Mouse (Mus musculus): ENCODE data around the gene Slc41a3.

Gene Slc41a3

DNA sequence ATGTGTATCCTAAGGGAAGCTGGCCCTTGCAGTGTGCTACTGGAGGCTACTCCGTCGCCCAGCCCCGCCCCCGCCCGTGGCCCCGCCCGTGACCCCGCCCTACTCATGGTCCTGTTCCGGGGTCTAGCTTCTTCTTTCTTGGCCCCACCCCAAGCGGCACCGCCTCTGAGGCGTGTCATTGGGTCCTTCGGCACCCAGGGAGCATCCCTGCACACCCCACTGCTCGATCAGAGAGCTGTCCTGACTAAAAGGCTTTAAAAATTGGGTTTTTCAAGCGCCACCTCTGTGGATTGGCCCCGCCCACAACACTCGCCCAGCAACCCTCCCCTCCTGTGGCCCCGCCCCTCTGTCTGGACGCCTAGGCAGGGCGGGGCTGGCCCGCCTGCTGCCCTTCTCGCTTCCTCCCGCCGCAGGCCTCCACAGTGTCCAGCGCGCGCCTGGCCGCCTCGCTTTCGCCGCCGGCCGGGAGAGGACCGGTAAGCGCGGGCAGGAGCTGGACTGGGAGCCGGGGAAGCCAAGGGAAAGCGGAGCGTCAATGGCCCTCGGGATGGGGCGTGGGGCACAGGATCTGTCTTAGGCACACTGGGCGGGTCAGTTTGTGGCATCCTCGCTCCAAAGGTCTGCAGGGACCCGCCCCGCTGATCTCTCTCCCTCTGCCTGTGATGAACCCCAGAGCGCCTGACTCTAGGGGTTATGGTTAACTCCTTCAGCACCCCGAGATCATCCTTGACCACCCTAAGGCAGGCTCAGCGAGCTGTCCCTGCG lies at the start of gene Slc41a3:
Gene Slc41a3 (plus strand): TSS at position 193 of the 765 bp plus-strand sequence.
- peak; percentile 91 for DNase-seq (ENCODE audit: low read depth)

DNA sequence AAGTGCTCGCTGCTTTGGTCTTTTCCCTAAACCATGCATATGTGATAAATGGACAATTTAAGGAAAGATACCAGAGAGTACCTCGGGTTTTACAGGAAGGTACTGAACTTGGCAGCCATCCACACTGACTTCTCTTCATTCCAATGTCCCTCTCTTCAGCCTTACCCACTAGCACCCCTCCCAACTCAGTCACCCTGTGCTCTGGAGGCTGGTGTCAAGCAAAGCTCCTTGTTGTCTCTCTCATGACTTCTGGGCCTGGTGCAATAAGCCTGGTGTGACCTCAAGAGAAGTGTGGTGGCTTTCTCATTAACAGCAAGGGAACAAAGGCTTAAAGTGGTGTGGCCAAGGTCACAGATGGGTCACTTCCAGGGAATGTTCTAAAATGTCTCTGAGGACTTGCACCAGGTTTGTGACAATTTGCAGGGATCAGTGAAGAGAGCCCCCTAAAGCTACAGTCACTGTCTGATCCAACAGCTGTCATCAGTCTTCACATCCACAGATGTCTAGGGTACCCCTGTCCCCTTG lies 47.9 kb upstream of the Slc41a3 start:
- no peak for DNase-seq (ENCODE audit: low read depth)

DNA sequence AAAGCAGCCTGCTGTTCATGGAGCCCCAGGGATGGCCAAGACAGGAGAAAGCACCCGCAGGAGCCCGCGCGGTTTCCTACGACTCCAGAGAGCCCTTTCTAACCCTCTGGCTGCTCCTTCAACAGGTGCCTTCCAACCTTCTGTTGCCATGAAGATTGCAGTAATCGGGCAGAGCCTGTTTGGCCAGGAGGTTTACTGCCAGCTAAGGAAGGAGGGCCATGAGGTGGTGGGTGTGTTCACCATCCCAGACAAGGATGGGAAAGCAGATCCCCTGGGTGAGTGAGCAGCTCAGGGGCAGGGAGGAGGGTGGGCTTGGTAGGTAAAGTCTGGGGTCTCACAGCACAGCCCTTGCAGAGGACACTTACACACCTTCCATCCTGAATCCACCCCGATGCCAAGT lies 47.4 kb upstream of the Slc41a3 start:
- no peak for DNase-seq (ENCODE audit: low read depth)

DNA sequence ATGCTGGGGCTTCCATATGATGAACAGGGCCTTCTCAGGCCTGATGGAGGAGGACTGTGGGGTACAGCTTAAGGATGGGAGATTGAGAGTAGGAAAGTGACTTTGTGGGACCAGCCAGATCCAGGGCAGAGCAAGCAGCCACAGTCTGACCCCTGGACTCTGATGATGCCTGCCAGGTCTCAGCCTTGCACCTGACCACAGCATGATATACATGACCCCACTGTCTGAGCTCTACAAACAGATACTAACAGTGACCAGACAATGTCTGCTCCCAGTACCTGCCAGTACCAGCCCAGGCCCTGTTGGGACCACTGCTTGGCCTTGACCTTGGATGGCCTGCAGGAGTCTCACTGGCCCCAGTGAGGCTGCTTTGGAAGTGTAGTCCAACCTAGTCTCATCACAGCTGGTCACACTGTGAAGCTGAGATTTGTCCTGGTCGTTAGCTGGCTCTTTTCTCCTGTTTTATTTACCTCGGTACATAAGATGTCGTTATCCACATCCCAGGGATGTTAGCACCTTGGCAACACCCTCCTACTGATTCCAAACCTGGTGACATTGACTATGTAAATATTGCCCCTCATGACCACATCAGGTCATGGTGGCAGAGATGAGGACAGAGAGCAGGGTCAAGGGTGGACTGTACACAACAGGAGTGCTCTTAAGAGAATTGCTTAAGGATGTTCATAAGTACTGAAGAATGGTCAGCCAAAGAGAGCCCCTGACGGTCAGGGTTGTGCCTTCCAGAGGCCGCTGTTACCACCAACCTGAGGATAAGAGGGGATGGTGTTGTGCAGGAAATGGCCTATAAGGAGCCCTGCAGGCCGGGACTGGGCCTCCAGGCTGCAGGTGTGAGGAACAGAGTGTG lies 46.5 kb upstream of the Slc41a3 start:
- no peak for DNase-seq (ENCODE audit: low read depth)

DNA sequence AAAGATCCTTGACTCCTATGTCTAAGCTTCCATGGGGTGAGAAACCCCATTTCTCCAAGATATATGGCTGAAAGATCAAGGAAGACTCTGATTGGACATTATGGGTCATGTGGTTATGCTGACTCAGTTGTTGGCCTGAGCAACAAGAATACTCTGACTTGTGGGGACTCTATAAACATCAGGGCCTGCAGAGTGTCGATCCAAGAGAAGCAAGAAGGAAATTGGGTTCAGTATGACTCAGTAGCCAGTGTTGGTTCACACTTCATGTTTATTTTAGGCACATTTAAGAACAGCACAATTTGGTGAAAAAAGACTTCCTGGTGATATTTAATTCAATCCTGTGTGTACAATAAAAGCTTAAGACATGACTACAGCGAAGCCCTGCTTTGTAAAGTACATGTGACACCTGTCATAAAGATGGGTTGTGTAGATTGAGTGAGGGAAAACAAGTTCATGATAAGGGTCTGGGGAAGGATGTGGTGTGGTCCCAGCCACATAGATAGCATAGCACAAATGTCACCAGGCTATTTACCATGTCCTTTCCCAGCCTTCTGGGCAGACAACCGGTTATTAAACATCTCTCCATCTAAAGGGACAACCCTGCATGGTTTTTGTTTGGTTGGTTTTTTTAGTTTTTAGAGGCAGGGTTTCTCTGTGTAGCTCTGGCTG lies 44.0 kb upstream of the Slc41a3 start:
- peak; percentile 91 for DNase-seq (ENCODE audit: low read depth)

DNA sequence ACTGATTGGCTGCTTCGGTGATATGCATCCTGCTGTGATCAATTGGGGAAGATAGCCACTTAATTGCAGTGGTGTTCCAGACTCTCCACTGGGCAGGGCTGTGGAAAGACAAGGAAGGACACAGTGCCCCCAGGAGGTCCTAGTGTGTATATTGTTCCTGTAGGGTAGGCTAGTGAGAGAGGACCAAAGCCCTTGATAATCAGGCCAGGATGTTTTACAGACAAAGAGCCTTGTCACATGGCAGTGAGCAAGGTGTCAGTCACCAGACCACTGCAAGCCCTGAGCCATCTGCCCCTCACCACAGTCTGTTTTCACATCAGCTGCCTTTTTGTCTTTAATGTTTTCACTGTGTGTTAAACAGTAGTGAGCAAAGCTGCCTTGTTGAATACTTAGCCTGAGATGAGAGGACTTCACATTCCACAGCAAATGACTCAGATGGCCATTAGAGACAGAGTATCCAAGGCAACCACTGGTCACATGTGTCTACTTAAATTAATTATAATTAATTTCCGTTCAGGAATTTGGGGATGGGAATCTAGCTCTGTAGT lies 43.2 kb upstream of the Slc41a3 start:
- DNase-seq (ENCODE audit: low read depth) = peak; percentile 63

DNA sequence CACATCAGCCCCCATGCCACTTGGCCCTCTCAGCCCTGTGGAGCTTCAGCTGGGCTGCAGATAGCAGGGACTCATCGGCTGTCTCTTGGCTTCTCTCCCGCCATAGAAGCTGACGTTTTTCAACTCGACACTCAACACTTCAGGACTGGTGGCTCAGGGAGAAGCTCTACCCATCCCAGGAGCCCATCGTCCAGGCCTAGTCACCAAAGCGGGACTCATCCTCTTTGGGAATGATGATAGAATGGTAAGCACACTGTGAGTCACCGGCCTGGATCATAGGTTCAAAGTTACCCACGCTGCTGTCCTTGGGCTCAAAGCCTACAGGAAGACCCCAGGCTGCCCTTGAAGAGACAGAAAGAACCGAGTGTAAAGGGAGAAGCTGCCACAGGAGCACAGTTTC lies 40.3 kb upstream of the Slc41a3 start:
- DNase-seq (ENCODE audit: low read depth) = no peak

DNA sequence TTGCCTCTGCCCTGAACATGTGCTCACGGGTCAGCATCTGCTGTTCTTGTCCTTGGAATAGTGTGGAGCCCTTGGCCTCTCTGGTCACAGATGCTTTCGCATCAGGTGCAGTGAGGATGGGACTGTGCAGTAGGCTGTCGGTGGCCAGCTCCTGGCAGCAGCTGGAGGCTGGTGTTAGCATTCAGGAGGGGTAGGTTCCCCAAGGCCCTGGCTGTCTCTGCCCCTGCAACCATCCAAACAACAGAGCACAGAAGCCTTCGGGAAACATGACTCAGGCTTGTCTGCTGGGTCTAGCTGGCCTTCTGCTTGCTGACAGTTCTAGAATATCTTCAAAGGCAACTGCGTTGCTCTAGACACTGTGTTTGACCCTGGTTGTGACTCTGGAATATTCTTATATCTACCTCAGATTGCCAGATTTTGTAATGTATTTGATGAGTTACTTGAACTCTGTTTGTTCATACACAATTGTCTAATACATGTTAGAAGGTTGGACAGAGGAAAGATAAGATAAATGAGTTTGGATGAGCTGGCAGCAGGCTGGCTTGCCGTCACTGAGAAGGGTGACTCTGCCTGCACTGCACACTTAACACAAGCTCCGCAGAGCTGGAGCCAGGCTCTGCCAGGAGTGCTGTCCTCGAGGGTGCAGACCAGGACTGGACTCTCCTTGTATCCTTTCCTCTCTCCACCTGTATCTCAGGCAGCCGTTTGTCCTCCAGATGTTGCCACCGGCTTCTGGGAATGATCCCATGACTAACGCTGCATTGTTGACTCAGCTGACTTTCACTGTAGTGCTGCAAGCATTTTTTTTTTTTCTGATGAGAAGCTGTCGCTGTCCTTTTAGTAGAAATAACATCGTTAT lies 38.9 kb upstream of the Slc41a3 start:
- no peak for DNase-seq (ENCODE audit: low read depth)

DNA sequence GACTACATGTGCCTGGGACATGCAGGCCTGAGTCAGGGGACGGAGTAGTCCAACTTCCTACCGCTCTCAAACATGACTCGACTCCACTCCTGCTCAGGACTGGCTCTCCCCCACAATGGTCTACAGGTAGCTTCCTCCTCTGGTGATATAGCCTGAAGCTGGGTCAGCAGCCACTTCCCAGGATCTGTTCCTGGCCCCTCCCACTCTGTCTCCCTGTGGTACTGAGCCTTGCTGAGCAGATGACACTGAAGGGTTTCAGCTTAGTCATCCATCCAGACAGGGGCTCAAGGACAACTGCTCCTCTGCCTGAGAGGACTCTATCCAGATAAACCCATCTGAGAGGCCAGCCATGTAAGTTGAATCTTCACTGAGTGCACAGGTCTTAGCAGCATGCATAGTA lies 37.0 kb upstream of the Slc41a3 start:
- DNase-seq (ENCODE audit: low read depth) = no peak

DNA sequence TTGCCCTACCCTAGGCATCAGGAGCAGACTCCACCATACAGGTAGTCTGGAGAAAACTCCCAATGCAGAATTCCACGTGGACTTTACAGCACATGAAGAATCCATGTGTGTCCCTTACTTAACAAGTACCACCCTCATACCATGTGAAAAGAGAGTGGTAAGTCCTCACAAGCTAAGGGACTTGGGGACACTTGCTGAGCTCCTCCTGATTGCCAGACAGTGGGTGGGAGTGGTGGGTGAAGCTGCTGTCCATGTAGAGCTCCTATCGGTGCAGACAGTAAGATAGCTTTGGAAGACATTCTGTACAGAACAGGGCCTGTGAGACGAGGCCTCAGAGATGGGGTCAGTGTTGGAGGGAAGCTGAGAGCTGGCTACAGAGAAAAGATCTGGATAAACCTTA lies 36.6 kb upstream of the Slc41a3 start:
- no peak for DNase-seq (ENCODE audit: low read depth)

DNA sequence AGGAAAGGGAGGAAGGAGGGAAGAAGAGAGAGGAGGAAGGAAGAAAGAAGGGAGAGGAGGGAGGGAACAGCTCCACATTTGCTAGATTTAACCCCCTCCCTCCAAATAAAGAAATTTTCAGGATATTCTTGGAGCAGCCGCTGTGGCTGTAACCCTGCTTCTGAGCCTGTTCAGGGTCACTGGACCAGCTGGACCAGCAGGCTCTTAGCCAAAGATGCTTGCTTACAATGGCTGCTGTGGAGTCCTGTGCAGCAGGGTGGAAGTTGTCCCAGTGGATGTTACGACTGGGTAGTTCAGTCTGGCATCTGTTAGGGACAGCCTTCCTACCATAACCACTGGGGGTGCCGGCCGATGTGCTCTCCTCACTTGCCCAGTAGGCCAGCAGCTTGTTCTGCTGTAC lies 35.8 kb upstream of the Slc41a3 start:
- no peak for DNase-seq (ENCODE audit: low read depth)

DNA sequence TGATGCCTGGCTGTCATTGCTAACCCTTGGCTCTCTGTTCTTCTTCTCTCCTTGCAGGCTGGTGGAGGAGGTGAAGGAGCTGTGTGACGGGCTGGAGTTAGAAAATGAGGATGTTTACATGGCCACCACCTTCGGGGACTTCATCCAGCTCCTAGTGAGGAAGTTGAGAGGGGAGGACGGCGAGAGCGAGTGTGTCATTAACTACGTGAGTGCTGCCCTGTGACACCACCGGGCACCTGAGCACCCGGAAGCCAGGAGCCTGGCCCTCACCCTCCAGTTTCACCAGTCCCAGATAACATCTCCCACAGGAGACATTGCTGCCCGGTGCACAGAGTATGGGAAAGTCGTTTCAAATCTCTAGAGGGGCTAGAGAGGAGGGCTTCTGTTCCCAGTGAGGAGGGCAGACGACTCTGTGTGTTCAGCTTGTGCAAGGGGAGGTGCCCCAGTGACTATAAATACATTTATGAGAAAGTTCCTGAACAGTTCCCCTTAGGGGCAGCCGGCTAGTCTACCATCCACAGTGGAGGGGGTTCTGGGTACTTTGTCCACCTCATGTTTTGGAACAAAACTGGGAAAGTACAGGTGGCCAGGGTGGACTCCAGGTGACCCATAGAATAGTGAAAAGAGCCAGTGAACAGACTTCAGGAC lies 34.7 kb upstream of the Slc41a3 start:
- DNase-seq (ENCODE audit: low read depth) = no peak

DNA sequence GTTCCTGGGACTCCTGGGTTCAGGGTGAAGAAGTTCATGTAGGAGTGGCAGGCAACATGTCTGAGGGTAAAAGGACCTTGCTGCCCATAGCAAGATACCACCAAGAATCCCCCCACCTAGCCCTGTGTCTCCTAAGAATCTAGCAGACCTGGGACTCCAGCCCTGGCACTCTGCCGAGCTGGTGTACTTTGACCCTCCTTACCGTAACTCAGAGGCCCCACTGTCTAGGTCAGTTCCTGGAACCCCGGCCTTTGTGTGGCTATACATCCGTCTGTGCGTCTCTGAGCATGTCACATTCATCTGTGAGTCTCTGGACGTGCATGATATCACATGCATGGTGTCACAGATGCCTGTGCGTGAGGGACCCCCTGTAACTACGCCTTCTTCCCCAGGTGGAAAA lies 34.1 kb upstream of the Slc41a3 start:
- no peak for DNase-seq (ENCODE audit: low read depth)

DNA sequence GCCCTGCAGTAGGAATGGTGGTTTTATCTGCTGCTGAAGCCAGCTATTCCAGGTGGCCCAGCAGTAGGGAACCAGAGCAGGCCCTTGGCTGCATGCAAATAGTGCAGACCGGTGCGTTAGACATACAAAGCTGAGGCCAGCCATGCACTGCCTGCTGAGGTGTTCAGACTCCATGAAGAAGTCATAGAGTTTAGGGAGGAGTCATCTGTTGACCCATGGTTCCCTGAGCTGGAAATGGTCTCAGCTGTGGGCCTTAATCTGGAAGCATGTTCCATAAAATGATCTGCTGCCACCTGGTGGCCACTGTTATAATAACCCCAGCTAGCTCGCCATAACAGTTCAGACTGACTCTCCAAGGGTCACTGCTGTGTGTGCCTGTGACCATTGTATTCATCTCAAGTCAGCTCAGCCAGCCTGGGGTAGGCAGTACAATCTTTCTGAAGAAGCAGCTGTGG lies 29.2 kb upstream of the Slc41a3 start:
- peak; percentile 67 for DNase-seq (ENCODE audit: low read depth)

DNA sequence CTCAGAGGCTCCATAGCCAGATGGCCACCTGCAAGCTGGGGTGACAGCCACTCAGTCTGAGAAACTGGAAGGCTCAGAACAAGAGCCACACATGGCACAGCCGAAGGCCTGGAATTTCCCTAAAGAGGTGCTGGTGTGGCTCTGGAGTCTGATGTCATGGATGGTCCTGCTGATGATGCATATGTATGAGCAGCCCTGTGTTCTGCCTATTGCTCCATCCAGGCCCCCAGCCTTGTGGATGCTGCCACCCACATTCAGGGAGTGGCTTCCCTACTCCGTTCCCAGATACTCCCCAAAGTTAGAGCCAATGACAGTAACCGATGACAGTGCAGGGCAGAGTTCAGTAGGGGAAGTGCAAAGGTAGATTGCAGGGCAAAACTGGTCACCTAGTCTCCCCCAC lies 26.4 kb upstream of the Slc41a3 start:
- DNase-seq (ENCODE audit: low read depth) = no peak

DNA sequence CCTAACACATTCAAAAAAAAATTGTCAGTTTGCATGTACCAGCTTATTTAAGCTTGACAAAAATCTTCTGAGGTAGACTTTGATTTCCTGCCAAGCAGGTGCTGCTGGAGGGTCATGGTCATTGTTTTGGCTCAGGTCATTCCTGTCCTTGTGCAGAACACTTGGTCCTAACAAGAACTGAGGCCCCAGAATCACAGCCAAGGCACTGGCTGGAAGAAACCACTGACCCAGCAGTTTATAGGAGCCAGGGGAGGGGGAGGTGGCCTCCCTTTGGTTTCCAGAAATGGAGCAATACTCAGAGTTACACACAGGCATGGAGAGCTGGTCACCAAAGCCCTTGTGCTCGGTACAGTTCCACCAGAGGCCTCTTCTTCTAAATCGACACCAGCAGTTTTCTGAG lies 22.2 kb upstream of the Slc41a3 start:
- no peak for DNase-seq (ENCODE audit: low read depth)

DNA sequence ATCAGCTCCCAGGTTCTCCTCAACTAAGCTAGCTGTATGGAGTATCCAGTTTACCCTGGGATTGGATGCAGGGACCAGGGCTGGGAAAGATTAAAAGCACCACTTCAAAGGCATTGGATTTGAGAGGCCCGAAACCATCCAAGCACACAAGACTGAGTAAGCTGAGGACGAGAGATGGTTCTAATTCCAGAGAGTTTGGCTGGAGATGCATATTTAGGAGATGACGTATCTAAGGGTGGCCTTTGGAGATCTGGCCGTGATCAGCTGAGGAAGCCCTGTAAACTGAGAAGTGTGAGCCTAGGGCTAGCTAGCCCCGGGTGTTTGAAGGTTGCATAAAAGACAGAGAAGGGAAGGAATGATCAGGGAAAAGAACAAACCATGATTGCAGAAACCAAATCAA lies 16.4 kb upstream of the Slc41a3 start:
- no peak for DNase-seq (ENCODE audit: low read depth)

DNA sequence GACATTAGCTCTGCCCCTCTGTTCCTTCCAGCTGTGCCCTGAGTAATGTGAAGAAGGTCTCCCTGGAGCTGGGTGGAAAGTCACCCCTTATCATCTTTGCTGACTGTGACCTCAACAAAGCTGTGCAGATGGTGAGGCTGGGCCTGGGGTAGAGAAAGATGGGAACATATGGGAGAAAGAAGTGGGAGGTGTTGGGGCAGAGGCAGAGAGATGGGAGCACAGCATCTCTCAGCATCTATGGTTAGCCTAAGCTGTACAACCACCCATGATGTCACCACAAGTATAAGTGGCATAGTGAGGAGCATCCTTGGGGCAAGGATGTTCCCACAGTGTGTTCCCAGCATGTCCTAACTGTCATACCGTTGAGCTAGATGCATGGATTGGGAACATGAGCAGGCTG lies 13.8 kb upstream of the Slc41a3 start:
- DNase-seq (ENCODE audit: low read depth) = no peak

DNA sequence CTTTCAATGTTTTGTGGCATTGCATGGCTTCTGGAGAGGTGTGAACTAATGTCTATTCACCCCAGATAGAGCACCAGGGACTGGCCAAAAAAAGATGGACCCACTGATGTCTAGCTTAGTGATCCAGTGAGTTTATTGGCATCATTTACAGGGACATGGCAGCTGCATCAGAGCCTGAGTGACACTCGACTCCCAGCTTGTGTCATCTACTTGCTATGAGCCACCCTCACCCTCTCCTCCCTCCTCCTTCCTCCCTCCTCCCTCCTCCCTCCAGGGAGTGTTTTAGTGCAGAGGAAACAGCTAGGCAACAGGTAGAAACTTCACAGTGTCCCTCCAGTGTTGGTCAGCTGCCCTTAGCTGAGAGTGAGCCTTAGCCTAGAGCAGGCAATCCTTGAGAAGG lies 9.6 kb upstream of the Slc41a3 start:
- DNase-seq (ENCODE audit: low read depth) = no peak

DNA sequence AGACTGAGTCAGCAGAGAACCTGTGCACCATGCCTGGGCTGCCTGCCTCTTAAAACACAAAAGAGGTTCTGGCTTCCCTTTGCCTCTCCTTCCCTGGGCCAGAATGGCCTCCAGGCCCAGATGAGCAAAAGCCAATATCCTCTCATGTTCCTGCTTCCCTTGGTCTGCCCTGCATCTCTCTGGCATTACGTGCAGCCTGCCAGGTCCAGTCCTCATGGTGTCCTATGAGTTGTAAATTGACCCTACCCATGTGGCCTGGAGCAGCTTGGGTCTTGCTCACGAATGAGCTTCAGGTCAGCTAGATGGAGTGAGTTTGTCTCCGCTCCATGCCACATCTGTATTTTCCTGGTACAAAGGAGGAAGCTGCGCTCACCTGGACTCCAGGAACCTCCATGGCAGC lies 7.5 kb upstream of the Slc41a3 start:
- DNase-seq (ENCODE audit: low read depth) = no peak

DNA sequence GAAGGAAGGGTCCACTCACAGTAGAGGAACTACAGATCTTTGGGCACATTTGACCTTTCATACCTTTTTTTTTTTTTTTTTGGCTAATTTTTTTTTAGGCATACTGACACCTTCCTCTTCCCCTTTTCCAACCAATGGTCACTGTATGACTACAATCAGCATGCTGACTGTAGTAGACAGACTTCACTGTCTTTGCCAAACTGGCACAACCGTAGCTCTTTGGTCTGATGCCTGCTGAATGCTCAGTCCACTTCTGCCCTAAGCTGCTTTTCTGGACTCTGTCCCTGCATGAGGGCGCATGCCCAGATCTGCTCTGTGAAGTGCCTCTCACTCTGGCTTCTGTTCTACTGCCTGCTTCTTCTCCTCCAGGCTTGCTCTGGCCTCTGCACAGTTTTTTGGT lies 6.9 kb upstream of the Slc41a3 start:
- DNase-seq (ENCODE audit: low read depth) = no peak
